Mouse (Mus musculus): ENCODE measurements around the gene Mrpl10.

The Mrpl10 gene

DNA sequence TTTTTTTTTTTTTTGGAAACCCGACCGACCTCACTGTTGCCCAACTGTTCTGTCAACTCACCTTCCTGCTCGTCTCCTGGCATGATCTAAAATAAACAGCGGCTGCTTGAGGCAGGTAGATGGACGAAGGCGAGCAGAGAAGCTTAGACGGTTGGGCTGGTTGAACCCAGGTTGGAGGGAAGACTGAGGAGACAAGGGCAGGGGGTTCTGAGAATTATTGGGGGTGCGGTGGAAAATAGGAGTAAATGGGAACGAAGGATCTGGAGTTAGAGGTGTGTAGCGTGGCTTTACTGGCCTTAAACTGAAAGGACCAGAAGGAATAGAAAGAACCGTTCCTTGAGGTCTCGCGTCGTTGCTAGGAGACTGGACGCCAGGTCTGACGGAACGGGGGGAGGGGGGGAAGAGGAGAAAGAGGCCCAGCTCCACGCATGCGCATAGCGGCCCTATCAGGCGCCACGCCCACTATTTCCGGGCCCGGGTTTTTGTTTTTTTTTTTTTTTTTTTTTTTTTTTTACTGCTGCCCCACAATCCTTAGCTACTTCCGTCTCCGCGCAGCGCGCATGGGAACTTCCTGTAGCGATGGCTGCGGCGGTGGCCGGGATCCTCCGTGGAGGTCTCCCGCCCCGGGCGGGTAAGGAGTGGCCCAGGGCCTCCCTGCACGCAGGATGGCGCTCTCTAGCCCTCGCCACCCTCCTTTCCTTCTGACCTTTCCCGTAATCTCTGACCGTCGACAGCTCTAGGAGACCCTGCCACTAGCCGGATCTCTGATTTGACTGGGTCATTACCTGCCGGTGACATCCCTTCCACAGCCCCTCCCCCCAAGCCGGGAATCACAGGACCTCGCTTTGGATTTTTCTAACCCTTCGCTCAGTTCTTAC is at the start of gene Mrpl10, which contains the start of gene Lrrc46:
Mrpl10 (plus strand) TSS at position 539 of the 878 bp plus-strand sequence.
Lrrc46 (minus strand) TSS at position 386 of the 878 bp plus-strand sequence.
- peak; percentile 96 for DNase-seq (ENCODE audit: low read depth, low spot score)

DNA sequence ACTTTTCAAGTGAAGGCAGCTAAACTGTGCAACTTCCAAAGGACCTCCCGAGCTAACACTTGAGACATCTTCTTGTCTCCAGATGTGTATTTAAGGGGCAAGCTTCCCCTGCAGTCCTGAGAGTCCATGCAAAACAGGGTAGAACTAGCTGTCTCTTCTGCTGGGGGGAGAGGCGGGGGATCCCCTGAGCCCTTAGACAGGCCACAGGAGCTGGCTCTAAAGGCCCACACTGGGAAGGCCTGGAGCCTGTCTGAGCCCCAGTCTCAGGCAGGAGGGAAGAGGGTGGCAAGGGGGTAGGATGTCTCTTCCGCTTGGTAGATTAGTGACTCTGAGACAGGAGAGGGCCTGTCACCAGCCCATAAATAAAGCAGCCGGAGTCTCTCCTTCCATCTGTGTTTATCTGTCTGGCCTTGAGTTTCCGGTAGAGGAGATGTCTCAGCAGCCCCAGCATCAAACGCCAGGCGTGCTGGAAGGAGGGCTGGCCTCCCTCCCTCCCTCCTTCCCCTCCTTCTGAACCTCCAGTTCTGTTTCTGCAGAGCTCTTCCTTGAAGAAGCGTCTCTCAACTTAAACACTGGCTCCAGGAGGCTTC is 48.5 kb upstream of the Mrpl10 start:
- no peak for DNase-seq (ENCODE audit: low read depth, low spot score)

- no peak for DNase-seq (ENCODE audit: low read depth, low spot score)
Observed at GRCm38 (mm10) chr11:96995031-96995430, 46.3 kb upstream of the Mrpl10 start.

- no peak for DNase-seq (ENCODE audit: low read depth, low spot score)
Observed at GRCm38 (mm10) chr11:96995836-96996772, 45.3 kb upstream of the Mrpl10 start.

- no peak for DNase-seq (ENCODE audit: low read depth, low spot score)
Observed at GRCm38 (mm10) chr11:96996773-96997379, 44.5 kb upstream of the Mrpl10 start.

DNA sequence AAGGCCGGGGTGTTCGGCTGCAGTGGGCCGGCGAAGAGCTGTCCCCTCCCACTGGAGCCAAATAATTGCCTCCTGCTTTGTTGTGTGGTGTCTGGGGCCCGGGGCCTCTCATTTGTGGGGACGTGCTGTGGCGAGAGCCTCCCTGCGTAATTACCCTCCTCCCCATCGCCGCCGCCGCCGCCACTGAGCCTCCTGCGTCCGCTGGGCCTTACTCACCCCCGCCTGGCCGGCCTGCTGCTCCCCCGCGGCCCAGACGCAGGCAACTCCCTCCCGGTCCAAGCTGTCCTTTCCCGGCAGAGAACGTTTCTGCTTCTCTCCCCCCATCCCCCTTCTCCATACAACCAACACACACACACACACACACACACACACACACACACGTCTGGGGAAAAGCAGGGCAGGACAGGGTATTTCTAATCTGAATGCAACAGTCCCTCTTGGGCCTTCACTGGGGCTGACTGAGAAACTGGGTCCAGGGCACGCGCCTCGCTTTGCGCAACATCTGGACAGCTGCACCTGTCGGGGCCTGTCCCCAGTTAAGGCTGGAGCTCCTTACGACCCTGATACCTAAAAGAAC is 43.9 kb upstream of the Mrpl10 start:
- no peak for DNase-seq (ENCODE audit: low read depth, low spot score)

DNA sequence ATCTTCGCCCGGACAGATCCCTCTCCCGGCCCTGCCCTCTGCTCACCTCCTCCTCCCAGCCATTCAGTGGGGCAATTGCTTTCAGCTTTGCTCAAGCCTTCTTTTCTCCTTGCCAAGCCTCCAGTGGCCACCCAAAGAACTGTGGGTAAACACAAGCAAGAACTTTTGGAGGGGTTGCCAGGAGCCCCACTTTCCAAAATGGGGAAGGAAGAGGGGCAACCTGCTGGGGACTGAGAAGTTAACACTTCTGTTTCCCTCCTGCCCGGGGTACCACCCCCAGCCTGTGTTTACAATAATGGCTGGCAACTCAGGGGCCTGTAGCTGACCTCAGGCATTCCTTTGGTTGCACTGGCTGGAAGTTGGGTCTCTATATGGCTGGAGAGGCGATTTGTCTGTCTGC is 38.2 kb upstream of the Mrpl10 start:
- no peak for DNase-seq (ENCODE audit: low read depth, low spot score)

DNA sequence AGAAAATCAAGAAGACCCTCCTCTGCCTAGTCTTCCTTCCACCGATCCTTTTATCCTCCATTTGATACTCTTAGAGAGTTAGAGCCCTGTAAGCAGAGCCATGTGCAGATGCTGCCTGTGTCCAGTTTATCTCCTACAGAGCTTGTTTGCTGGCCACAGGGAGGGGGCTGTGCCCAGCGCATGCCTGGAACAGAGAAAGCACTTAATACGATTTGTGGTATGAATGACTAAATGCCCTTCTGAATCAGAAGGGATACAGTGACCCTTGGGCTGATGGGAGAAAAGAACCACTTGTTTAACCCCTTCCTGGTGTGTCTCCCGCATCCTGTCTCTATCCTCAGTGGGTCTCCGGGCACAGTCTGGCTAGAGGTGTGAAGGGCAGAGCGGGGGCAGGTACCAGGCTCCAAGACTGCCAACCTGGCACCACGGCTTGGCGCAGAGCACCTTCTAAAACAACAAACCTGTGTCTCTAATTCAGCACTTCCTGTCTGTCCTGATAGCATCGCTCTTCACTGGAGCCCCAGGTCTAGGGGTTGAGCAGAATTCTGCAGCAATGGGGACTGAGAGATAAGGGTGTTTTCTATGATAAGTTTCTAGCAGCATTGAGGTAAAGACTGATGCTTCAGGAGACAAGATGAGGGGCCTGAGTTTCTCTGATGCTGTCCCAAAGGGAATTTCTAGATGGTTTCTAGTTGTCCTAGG is 34.1 kb upstream of the Mrpl10 start:
- peak; percentile 73 for DNase-seq (ENCODE audit: low read depth, low spot score)

- DNase-seq (ENCODE audit: low read depth, low spot score), result no peak
Observed at GRCm38 (mm10) chr11:97009198-97009790, 32.1 kb upstream of the Mrpl10 start.

- no peak for DNase-seq (ENCODE audit: low read depth, low spot score)
Observed at GRCm38 (mm10) chr11:97013121-97013670, 28.2 kb upstream of the Mrpl10 start, which contains the start of gene Sp6. Sp6 (plus strand) TSS chr11:97013394.

GRCm38 (mm10) chr11:97017696-97018582 is 23.4 kb upstream of the Mrpl10 start:
- no peak for DNase-seq (ENCODE audit: low read depth, low spot score)

DNA sequence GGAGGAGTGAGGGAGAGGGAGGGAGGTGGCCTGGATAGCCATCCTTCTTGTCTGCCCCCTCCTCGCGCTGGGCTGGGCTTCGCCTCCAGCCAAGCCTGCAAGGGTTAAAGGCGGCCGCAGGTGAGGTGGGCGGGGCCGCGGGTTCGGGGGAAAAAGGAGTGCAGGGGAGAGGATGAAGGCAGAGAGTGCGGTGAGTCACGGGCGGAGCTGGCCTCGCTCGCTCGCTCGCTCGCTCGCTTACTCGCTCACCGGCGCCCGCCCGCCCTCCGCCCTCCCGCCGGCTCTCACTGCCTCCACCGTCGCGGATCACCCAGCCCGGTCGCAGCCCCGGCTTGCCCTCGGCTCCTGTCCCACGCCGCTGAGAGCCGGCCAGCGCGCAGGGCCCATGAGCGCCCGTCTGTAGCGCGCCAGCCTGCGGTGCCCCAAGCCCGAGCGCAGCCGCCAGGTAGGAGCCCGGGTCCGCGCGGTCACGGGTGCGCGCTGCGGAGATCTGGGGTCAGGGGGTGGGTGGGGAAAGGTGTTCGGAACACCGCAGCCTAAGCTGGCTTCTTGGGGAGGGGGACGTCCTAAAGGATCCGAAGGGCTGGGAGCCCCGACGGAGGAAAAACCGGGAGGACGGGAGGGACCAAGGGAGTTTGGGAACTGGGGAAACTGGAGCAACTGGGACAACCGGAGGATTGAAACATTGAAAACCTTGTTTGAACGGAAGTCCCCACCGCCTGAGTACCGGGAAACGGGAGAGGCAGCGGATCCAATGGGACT is 22.6 kb upstream of the Mrpl10 start:
- DNase-seq (ENCODE audit: low read depth, low spot score), result no peak

DNA sequence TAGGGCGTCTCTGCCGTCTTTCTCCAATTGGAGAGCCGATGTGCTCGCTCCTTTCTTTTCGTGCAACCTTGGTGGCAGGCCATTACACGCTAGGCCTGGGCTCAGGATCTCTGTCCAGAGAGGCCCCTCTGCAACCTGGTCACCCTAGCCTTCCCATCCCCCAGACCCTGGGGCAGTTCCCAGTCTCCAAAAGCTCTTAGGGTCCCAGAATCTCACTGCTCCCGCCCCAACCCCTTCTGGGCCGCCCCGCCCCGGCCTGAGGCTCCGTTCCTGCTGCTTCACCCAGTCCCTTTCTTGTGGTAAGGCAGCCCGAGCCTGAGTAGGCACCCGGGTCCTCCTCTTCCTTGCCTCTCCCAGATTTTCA is 22.0 kb upstream of the Mrpl10 start:
- no peak for DNase-seq (ENCODE audit: low read depth, low spot score)

- no peak for DNase-seq (ENCODE audit: low read depth, low spot score)
Observed at GRCm38 (mm10) chr11:97021121-97021765, 20.1 kb upstream of the Mrpl10 start.

GRCm38 (mm10) chr11:97021873-97022484 is 19.4 kb upstream of the Mrpl10 start:
- no peak for DNase-seq (ENCODE audit: low read depth, low spot score)

GRCm38 (mm10) chr11:97024977-97025376 is 16.4 kb upstream of the Mrpl10 start:
- DNase-seq (ENCODE audit: low read depth, low spot score), result no peak

All from retina, postnatal 7 days (tissue).